ENCODE assay signal across 9 mouse cellular contexts in genomic region chr17:5535357-5535756, GRCm38 (mm10). TPM values are rescaled to one million over a fixed set of nuclear protein-coding genes. Genes with fewer than 3 reads are reported as not detected.
DNase-seq lines count a peak whose midpoint lies in the region; ATAC-seq and TF ChIP-seq lines count a peak whose summit lies in the region.
"Had no signal": no experiment of that assay in that cellular context is flagged by ENCODE, and none has a peak within 500 bp of the region (broad histone marks: within the 10 kb centered on the region; RNA-seq: fewer than 3 reads in every experiment).

No protein-coding gene starts in this region.

- H3K36me3 ChIP-seq in liver, embryonic 11.5 days (ENCODE audit: control insufficient read depth, insufficient read depth, low read length): no peaks in the 10 kb centered on the region
- H3K36me3 ChIP-seq in hindbrain, embryonic 14.5 days (replicated peaks; ENCODE audit: control insufficient read depth, insufficient read depth): no peaks in the 10 kb centered on the region
- H3K36me3 ChIP-seq: midbrain, embryonic 15.5 days had no signal

- 38% methylated on average over 4 of the region's 4 CpGs for WGBS in liver, embryonic 11.5 days
- WGBS in bone marrow, adult 2 months: 41% methylated on average over 4 of the region's 4 CpGs
- 31% methylated on average over 3 of the region's 4 CpGs for WGBS in hindbrain, embryonic 14.5 days

- H3K9me3 ChIP-seq in liver, embryonic 11.5 days (ENCODE audit: control insufficient read depth, low read length): no peaks in the 10 kb centered on the region
- H3K9me3 ChIP-seq in hindbrain, embryonic 14.5 days (ENCODE audit: control insufficient read depth, low read length): no peaks in the 10 kb centered on the region
- H3K9me3 ChIP-seq: midbrain, embryonic 15.5 days had no signal

- no peak for TF ChIP-seq POLR2A in bone marrow, adult 2 months (IDR thresholded peaks at IDR 0.05; ENCODE audit: borderline replicate concordance, control insufficient read depth, low read depth, low read length)

- ATAC-seq in liver, embryonic 11.5 days (replicated peaks; ENCODE audit: low FRiP score): no peak
- ATAC-seq in hindbrain, embryonic 14.5 days (ENCODE audit: low FRiP score): no peak
- ATAC-seq: midbrain, embryonic 15.5 days had no signal

- no peak overlapping the region for H3K27ac ChIP-seq in liver, embryonic 11.5 days (ENCODE audit: low read depth, low read length)
- H3K27ac ChIP-seq in bone marrow, adult 2 months (ENCODE audit: control insufficient read depth, insufficient read depth, low read depth, low read length, poor library complexity): no peak overlapping the region
- H3K27ac ChIP-seq in hindbrain, embryonic 14.5 days: no peak overlapping the region
- H3K27ac ChIP-seq: midbrain, embryonic 15.5 days had no signal

- peak; percentile 77 for TF ChIP-seq CTCF in bone marrow, adult 2 months (IDR thresholded peaks at IDR 0.05; ENCODE audit: control insufficient read depth, insufficient read depth, low read length)

- DNase-seq in liver (peak; percentile 56), ES-CJ7 (ENCODE audit: low read depth, low spot score) (peak; percentile 46)
- DNase-seq in liver, embryonic 11.5 days (ENCODE audit: low spot score): no peak
- peak; percentile 32 to 69 for DNase-seq in spleen, postnatal 10 days (ENCODE audit: low spot score in 2 of 2)
- no peak for DNase-seq in urinary bladder, postnatal 14 days (ENCODE audit: low spot score)
- DNase-seq in hindbrain, embryonic 14.5 days (ENCODE audit: low spot score): no peak

- H3K4me2 ChIP-seq in liver, embryonic 11.5 days: no peak overlapping the region
- H3K4me2 ChIP-seq in hindbrain, embryonic 14.5 days (replicated peaks): no peak overlapping the region
- H3K4me2 ChIP-seq: midbrain, embryonic 15.5 days had no signal

- peaks cover 2% of the 10 kb centered on the region; the same call in 1 of the 2 replicates for H3K4me1 ChIP-seq in liver, embryonic 11.5 days (replicated peaks; ENCODE audit: control insufficient read depth, insufficient read depth, low read length)
- no peaks in the 10 kb centered on the region for H3K4me1 ChIP-seq in bone marrow, adult 2 months (ENCODE audit: control insufficient read depth, insufficient read depth, low read length)
- no peaks in the 10 kb centered on the region for H3K4me1 ChIP-seq in hindbrain, embryonic 14.5 days (replicated peaks; ENCODE audit: control insufficient read depth, insufficient read depth, low read length)
- H3K4me1 ChIP-seq: midbrain, embryonic 15.5 days had no signal

- H3K4me3 ChIP-seq in liver, embryonic 11.5 days (ENCODE audit: low read depth, low read length): no peak overlapping the region
- H3K4me3 ChIP-seq in bone marrow, adult 2 months (replicated peaks; ENCODE audit: control insufficient read depth, low read depth, low read length): no peak overlapping the region
- H3K4me3 ChIP-seq in hindbrain, embryonic 14.5 days (replicated peaks; ENCODE audit: low read length): no peak overlapping the region
- H3K4me3 ChIP-seq: erythroblast, embryonic 14.5 days; midbrain, embryonic 15.5 days had no signal

- H3K9ac ChIP-seq in liver, embryonic 11.5 days (ENCODE audit: low read depth, low read length): no peak overlapping the region
- no peak overlapping the region for H3K9ac ChIP-seq in hindbrain, embryonic 14.5 days
- H3K9ac ChIP-seq: midbrain, embryonic 15.5 days had no signal

- peaks cover 2% of the 10 kb centered on the region; the same call in 1 of the 2 replicates for H3K27me3 ChIP-seq in liver, embryonic 11.5 days (replicated peaks; ENCODE audit: control insufficient read depth, insufficient read depth, low read length)
- no peaks in the 10 kb centered on the region for H3K27me3 ChIP-seq in hindbrain, embryonic 14.5 days (ENCODE audit: control insufficient read depth, insufficient read depth, low read length)
- H3K27me3 ChIP-seq: midbrain, embryonic 15.5 days had no signal

RNA-seq across cellular contexts. Expression of gene Zdhhc14, which starts 43.0 kb away (rescaled TPM):
- polyA plus RNA-seq in liver, embryonic 11.5 days (2014; fragmentation: Nextera tagmentation; extraction: Ambion mirVana): 6.2 and 7.5 TPM in 2 replicates
- polyA plus RNA-seq in bone marrow, adult 2 months (2011; ENCODE audit: insufficient read depth, insufficient read length, low replicate concordance, missing spikeins): 14.1 and 22.3 TPM in 2 replicates
- 12.3 and 15.0 TPM in 2 replicates for polyA plus RNA-seq in hindbrain, embryonic 14.5 days (2014; fragmentation: Nextera tagmentation; extraction: Ambion mirVana)

Comparison
In these comparisons a context has a peak if more than half of its experiments do, and no peak if none do; other contexts are left out.
1. DNase-seq: peak in liver (single experiment), ES-CJ7 (single experiment) and spleen, postnatal 10 days (2 of 2); none in liver, embryonic 11.5 days (single experiment), urinary bladder, postnatal 14 days (single experiment) and hindbrain, embryonic 14.5 days (single experiment).